Mouse (Mus musculus): ENCODE results near the gene Shkbp1. TPM values are rescaled to one million over a fixed set of nuclear protein-coding genes. Genes with fewer than 3 reads are reported as not detected.

The Shkbp1 gene
- polyA plus RNA-seq, 1 experiment from 2014 or later = 52.5 TPM

DNA sequence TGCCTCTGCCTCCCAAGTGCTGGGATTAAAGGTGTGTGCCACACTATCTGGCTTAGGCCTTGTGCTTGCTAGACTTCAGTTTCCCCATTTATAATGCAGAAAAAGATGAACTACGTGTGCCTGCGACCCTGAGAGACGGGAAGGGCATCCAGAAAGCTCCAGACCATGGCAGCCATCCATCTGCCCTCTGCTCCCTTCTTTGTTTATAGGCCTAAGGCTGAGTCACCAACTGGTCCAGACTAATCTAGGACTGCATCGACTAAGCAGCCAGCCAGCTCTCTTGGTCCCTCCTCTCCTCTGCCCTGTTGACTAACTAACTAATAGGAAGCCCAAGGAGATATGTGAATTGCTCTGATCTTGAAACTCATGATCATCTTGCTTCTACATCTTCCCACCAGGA lies 59.9 kb downstream of the Shkbp1 start:
- Histone ChIP-seq H3K9ac (replicated peaks; ENCODE audit: low read length) (no peak overlapping the region), H3K4me3 (replicated peaks; ENCODE audit: low read depth, low read length) (no peak overlapping the region), H3K4me1 (ENCODE audit: control insufficient read depth, insufficient read depth, low read length) (no peaks in the 10 kb centered on the region), H3K27me3 (ENCODE audit: control insufficient read depth, insufficient read depth, low read length) (no peaks in the 10 kb centered on the region), H3K9me3 (ENCODE audit: control insufficient read depth, low read length) (no peaks in the 10 kb centered on the region), H3K27ac (replicated peaks; ENCODE audit: low read depth, low read length) (no peak overlapping the region), H3K36me3 (ENCODE audit: control insufficient read depth, insufficient read depth, low read length) (no peaks in the 10 kb centered on the region), H3K4me2 (ENCODE audit: low read length) (no peak overlapping the region)
- WGBS = 82% methylated on average over 4 of the region's 4 CpGs
- no peak for DNase-seq
- no peak for ATAC-seq (ENCODE audit: low FRiP score, low TSS enrichment)

Other genes with a start within 250 kb of the Shkbp1 start
- not detected in 2 replicates for gene Cyp2f2, start 236.1 kb downstream of the Shkbp1 start, polyA plus RNA-seq (2014; fragmentation: Nextera tagmentation; extraction: Ambion mirVana)
- gene Cyp2t4, start 202.3 kb downstream of the Shkbp1 start, polyA plus RNA-seq (2014; fragmentation: Nextera tagmentation; extraction: Ambion mirVana) = 0.18 and 0.22 TPM in 2 replicates
- gene Egln2, start 189.2 kb downstream of the Shkbp1 start, polyA plus RNA-seq (2014; fragmentation: Nextera tagmentation; extraction: Ambion mirVana) = 57.3 and 68.7 TPM in 2 replicates
- 87.7 and 99.6 TPM in 2 replicates for gene Rab4b, start 177.1 kb downstream of the Shkbp1 start, polyA plus RNA-seq (2014; fragmentation: Nextera tagmentation; extraction: Ambion mirVana)
- not detected in 2 replicates for gene Gm21983, start 174.9 kb downstream of the Shkbp1 start, polyA plus RNA-seq (2014; fragmentation: Nextera tagmentation; extraction: Ambion mirVana)
- gene Mia, start 174.9 kb downstream of the Shkbp1 start, polyA plus RNA-seq (2014; fragmentation: Nextera tagmentation; extraction: Ambion mirVana) = 6.8 and 8.1 TPM in 2 replicates
- gene BC024978, start 160.2 kb downstream of the Shkbp1 start, polyA plus RNA-seq (2014; fragmentation: Nextera tagmentation; extraction: Ambion mirVana) = 3.6 and 4.0 TPM in 2 replicates
- 222 and 233 TPM in 2 replicates for gene Snrpa, start 159.7 kb downstream of the Shkbp1 start, polyA plus RNA-seq (2014; fragmentation: Nextera tagmentation; extraction: Ambion mirVana)
- gene Itpkc, start 127.4 kb downstream of the Shkbp1 start, polyA plus RNA-seq (2014; fragmentation: Nextera tagmentation; extraction: Ambion mirVana) = 7.3 and 7.4 TPM in 2 replicates
- 19.8 and 22.6 TPM in 2 replicates for gene Coq8b, start 123.0 kb downstream of the Shkbp1 start, polyA plus RNA-seq (2014; fragmentation: Nextera tagmentation; extraction: Ambion mirVana)
- gene Numbl, start 97.6 kb downstream of the Shkbp1 start, polyA plus RNA-seq (2014; fragmentation: Nextera tagmentation; extraction: Ambion mirVana) = 33.7 and 50.1 TPM in 2 replicates
- 6.4 and 7.4 TPM in 2 replicates for gene Ltbp4, start 18.3 kb downstream of the Shkbp1 start, polyA plus RNA-seq (2014; fragmentation: Nextera tagmentation; extraction: Ambion mirVana)
- gene Gm20479, start 1.4 kb upstream of the Shkbp1 start, polyA plus RNA-seq (2014; fragmentation: Nextera tagmentation; extraction: Ambion mirVana) = not detected in 2 replicates
- gene Sptbn4, start 91.7 kb upstream of the Shkbp1 start, polyA plus RNA-seq (2014; fragmentation: Nextera tagmentation; extraction: Ambion mirVana) = 4.1 and 4.7 TPM in 2 replicates
- gene Blvrb, start 92.0 kb upstream of the Shkbp1 start, polyA plus RNA-seq (2014; fragmentation: Nextera tagmentation; extraction: Ambion mirVana) = 8.9 and 17.3 TPM in 2 replicates
- 6.6 and 9.8 TPM in 2 replicates for gene Sertad3, start 117.7 kb upstream of the Shkbp1 start, polyA plus RNA-seq (2014; fragmentation: Nextera tagmentation; extraction: Ambion mirVana)
- 6.0 and 7.5 TPM in 2 replicates for gene Sertad1, start 130.9 kb upstream of the Shkbp1 start, polyA plus RNA-seq (2014; fragmentation: Nextera tagmentation; extraction: Ambion mirVana)
- gene Prx, start 143.3 kb upstream of the Shkbp1 start, polyA plus RNA-seq (2014; fragmentation: Nextera tagmentation; extraction: Ambion mirVana) = 0.77 and 0.97 TPM in 2 replicates
- gene Hipk4, start 167.2 kb upstream of the Shkbp1 start, polyA plus RNA-seq (2014; fragmentation: Nextera tagmentation; extraction: Ambion mirVana) = 0.43 and 0.78 TPM in 2 replicates
- 114 and 134 TPM in 2 replicates for gene Pld3, start 197.2 kb upstream of the Shkbp1 start, polyA plus RNA-seq (2014; fragmentation: Nextera tagmentation; extraction: Ambion mirVana)
- gene 2310022A10Rik, start 197.2 kb upstream of the Shkbp1 start, polyA plus RNA-seq (2014; fragmentation: Nextera tagmentation; extraction: Ambion mirVana) = 26.3 and 35.3 TPM in 2 replicates
- 51.0 and 67.0 TPM in 2 replicates for gene Akt2, start 235.5 kb upstream of the Shkbp1 start, polyA plus RNA-seq (2014; fragmentation: Nextera tagmentation; extraction: Ambion mirVana)